Mouse (Mus musculus) urinary bladder, adult 18-20 months (tissue): ENCODE data around the gene Cd83.

Experiments
- DNase-seq, 2 experiments: peaks; one replicate each; pipeline ENCODE4 v3.0.0; 2022; ENCODE audit warnings: low spot score in 2 of 2, mixed read lengths in 2 of 2

Cd83 gene

DNA sequence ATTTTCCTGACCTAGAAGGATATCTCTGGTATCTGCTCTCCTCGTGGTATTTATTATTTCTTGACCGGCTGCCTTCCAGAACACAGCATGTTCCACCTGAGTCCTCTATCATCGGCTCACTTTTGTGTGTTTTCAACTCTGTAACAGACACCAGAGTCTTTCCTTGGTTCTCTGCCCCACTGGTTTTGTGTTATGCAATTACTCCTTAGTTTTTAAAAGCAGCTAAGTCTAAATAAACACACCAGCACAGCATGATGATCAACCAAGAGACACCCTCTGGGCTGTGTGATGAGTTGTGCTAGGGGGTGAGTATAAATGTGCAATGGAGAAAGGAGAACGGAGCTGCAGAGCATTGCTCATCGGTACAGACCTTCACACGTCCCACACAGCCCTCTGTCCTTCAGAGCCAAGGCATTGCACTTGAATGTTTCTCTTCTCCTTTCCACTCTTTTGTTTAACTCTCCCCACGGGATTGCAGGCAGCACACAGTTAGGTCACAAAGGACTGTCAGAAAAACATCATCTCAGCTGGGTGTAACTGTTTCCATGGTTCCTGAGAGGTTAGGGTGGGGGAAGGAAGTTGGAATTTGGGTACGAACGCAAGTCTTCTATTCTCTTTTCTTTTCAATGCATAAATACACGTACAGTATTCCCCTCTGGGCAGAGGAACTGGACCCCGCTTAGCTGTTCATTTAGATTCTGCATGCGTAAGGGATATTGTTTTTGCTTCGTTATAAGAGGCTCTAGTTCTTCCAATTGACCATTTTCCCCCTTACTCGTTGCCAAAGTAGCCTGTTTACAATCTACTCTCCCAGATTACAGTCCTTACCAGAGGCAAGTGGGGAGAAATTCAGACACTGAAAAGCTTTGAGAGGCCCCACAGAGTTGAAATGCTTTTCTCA lies 22.0 kb downstream of the Cd83 start:
- no peak for DNase-seq

DNA sequence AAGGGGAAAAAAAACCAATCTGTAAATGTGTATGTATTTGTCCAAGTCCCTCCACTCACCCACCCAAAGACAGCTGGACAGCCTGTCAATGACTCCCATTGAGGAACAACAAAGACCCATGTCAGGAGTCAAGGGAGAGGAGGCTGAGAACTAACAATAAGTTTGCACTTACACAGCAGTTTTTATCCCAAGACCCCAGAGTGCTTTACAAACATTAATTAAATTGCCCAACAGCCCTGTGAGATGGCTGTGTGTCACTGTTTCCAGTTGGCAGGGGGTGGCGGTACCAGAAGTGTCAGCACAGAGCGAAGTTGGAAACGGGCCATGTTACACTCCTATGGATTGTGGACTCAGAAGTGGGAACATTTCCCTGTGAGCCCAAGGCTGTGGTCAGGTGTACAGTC lies 22.7 kb downstream of the Cd83 start:
- no peak for DNase-seq

DNA sequence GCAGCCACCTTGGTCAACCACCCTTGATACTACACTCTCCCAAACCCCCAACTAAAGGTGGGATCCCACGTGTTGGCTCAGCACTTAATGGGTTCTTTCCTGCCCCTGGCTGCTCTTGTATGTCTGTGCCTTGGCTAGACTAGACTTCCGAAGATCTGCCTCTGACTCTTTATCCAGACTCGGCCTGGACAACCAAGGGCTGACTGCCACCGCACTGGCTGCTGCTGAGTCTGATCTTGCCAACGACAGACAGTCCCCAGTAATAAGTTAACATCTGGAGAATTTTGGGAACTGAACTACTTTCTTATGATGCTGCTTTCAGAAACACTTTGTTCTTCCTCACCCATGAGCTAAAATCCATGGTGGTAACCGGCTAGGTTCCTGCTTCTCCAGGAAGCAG lies 26.0 kb downstream of the Cd83 start:
- DNase-seq, result no peak

DNA sequence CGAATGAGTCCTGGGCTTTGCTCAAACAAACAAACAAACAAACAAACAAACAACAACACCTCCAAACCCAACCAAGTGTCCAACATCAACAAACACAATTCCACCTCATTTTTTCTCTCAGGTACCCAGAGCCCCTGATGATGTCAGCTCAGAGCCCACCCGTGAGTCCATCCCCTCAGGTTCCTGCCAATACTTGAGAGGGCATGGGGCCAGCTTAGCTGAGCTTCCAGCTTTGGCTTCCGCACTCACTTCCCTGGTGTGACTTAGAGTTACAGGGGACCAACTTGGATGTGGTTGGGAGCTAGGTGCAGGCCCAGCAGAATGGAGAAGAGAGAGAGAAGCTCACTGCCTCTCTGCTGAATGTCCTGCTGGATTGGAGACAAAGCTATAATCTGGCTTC lies 27.3 kb downstream of the Cd83 start:
- no peak for DNase-seq

DNA sequence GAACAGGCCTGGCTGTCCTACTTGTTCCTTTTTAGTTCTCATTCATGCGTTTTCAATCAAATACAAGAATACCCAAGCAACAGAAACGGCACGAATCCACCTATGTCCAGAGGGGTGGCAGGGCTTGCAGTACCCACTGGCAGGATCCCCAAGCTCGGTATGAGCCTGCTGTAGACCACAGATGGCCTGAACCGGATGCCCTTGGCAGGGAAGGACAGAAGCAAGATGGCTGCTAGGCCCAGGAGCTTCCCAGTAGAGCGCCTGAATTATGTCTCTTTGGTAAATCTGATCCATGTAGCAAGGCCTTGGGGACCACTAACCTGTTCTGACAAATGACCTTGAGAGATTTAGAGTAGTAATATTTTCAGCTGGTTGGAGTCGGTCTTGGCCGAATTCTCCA lies 28.9 kb downstream of the Cd83 start:
- no peak for DNase-seq

DNA sequence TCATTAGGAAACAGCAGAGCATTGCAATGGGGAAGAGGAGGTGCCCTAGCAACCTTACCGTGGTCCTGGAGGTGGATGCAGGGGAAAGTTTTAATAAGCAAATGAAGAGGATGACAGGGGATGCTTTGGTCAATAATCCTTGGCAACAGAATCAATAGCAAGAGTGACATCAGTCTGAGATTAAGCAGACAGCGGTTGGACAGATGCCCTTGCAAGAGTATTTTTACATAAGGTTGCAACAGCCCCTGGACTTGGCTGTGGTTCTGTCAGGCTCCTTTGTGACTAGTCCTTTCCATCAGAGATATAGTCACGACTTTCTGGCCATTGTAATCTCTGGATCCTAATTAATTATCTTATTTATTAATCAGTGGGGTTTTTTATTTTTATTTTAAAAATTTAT lies 32.9 kb downstream of the Cd83 start:
- DNase-seq, result no peak

DNA sequence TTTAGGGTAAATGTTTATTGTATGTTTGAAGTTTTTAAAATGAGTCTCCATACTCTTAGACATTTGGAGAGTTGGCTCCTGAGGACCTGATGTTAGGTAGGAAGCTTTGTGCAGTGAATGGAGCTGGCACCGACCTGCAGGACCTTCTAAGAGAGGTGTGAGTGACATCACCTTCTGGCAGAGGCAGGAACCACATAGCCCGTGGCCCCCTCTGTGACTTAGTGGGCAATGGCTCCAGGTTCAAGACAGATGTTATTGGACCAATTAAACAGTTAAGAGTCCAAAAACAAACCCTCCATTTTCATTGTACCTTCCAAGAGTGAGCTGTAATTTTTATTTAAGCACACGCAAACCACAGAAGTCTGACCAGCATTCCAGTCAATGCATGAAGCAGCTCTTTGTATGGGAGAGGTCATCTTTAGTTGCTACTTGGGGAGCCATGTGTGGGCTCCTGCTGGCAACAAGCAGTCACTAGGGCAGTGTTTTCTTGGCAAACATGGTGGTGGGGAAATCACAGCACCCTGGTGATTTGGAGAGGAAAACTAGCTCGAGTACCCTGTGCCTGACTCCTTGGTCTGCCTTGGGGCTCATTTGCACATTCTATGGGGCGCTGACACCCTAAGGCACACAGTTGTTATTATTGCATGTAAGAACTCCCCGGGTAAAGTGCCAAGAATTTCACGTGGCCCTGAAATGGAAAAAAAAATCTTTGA lies 33.9 kb downstream of the Cd83 start:
- no peak for DNase-seq

DNA sequence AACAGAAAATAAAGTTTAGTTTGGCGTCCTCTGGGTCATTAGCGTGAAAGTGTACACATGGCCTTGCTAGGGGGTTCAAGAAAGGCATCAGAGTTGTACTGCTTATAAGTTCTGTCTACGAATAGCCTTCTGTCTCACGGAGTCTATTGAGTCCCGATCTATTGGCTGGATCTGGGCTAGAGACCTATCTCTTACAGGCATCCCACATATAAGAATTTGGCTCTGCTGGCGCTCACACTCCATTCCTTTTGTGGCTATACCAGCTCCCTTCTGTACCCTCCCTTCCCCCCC lies 34.4 kb downstream of the Cd83 start:
- DNase-seq, result no peak

DNA sequence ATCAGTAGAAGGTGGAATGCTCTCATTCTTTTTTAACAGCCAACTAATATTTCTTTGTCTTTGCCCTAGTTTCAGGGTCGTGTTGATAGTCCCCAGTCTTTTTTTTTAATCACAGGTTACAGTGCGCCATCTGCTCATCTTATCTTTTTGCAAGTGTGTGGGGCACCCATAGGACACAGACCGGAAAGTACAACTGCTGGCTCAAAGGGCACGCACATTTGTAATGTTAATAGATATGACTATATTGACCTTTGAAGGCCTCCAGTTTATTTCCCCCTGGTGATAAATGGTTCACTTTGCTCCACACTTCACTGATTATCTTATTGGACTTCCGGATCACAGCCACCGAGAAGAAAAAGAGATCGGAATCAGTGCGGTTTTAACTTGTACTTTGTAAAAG lies 35.5 kb downstream of the Cd83 start:
- no peak for DNase-seq

DNA sequence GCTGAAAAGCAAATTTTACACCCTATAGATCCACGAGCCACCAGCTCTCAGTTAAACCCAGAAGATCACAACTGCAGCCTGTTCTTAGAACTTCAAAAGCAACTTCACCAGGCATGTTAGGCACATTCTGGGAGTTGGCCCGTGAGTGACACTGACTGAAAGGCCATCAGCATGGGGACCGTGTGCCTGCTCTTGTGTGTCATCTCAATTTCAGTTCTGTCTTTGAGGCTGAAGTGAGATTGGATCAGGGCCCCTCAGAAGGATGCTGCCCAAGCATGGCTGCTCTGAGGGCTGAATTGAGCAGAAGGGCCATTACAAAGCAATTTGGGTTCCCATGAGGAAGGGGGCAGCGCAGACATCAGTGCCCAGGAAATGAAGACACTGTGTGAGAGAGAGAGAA lies 37.7 kb downstream of the Cd83 start:
- DNase-seq, result no peak

DNA sequence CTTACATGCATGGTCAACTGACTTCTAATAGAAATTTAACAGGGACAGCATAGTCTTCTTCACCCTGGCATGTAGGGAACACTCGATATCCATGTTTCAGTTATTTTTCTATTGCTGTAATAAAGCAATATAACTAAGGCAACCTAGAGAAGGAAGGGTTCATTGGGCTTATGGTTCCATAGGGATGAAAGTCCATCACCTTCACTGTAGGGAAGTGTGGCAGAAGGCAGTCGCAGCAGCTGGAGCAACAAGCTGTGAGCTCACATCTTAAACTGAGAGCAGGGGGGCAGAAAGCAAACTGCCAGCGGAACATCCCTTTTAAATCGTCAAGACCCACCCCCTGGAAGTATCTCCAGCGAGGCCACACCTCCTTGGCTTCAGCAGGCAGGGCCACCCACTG lies 44.1 kb downstream of the Cd83 start:
- no peak for DNase-seq

DNA sequence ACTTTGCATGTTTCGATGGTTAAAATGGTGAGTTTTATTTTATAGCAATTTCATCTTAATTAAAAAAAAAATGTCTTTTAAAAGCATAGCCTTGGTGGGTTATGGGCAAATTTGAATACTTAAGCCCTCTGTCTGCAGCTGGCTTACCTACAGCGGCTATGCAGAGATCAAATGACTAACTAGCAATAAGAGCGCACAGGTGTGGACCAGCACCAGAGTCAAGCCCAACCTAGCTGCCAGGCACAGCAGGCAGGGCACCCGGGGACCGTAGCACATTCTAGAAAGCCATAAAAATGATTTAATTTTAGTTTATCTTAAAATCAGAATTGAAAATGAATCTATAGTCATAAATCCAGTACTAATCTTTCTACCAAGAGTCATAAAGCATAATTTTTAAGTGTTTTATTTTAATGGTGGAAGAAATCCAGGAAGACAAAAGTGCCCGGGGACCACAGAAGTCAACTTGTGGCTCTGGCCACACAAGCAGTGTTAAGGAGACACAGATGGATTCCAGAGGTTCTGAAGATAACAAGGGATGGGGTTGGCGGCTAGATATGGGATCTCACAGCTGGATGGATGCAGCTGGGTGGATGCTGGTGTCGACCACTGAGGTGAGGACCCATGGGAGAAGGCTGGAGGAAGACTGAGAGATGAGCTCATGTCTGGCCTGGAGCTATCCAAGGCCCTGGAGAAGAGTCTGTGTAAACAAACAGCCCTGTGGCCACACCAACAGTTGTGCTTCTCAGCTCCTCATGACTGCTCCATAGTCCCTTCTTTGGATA lies 46.5 kb downstream of the Cd83 start:
- no peak for DNase-seq

DNA sequence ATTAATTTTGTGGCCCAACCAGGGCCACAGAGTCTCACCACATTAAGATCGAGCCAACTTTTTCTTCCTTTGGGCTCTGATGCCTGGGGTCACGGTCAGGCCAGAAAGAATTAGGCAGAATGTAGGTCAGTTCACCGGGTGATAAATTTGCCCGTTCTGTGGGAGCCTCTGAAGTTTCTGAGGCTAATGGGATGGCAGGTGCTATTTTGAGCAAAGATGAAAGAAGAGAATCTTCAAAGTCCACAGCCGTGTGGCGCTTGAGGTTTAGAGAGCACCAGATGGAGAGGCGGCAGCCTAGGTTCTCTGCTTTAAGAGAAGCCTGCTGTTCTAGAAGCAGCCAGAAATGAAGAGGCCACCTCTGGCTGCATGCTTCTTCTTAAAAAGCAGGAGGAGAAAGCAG lies 48.2 kb downstream of the Cd83 start:
- no peak for DNase-seq

DNA sequence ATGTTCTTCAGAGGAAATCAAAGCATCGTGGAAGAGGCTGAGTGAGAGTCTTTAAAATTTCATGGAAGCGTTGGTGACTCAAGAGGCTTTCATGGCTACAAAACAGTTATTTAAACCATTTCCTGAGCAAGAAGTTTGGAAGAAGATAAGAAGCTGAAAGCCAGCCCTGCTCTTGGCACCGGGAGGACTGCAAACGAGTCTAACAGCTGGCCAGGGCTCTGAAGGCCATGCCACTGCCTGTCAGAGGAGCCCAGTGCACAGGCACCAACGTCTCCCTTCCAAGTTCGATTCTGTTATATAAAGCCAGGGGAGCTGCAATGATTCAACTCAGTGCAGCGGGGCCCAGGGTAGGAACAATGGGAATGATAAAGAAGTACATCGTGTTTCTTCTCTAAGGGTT lies 51.8 kb downstream of the Cd83 start:
- no peak for DNase-seq

DNA sequence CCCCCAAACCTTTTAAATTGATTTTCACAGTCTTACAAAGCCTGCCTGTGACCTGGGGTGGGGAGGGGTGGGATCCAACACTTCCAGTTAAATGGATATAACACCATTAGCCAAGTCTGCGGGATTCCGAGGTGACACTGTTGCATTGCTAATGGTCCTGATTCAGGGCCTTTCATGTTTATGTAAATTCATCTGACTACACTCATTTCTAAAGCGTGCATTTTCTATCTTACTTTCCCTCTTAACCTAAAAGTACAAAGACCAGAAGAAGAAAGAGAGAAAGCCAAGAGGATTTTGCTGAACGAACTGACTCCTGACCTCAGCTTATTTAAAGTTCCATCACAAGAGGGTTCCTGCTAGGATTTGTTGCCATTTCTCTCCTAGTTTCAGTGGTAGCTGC lies 53.2 kb downstream of the Cd83 start:
- DNase-seq, result no peak

DNA sequence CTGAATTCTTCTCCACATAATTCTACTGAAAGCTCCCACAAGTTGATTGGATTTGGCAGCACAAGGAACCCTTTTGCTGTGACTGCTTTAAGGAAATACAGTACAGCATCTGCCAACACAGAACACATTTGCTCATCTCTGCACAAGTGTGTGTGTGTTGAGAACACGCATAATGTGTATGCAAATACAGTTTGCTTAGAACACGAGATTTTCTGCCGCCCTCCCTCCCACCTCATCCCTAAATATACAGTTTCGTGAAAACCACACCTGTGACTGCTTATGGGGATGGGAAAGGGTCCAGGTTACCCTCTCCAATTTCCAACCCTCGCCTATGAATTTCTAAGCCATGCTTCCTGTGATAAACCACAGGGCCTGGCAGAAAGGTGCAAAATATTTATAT lies 60.6 kb downstream of the Cd83 start:
- DNase-seq, result no peak

DNA sequence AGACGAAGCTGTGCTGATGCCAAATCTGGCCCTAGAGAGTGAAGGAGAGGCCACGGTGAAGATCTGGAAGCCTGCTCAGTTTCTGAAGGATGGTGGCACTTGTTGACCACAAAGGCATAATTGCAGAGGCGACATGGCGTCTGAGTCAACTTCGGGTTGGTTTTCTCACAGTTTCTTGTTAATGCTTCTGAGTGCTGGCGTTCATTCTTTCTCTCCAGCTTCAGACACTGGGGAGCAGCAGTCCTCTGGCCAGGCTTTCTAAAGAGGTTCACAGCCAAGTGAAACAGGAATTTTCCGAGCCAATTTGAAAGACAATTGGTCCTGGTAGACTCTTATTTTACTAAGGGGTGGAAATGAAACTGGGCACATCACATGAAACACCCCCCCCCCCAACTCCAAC lies 62.6 kb downstream of the Cd83 start:
- no peak for DNase-seq

DNA sequence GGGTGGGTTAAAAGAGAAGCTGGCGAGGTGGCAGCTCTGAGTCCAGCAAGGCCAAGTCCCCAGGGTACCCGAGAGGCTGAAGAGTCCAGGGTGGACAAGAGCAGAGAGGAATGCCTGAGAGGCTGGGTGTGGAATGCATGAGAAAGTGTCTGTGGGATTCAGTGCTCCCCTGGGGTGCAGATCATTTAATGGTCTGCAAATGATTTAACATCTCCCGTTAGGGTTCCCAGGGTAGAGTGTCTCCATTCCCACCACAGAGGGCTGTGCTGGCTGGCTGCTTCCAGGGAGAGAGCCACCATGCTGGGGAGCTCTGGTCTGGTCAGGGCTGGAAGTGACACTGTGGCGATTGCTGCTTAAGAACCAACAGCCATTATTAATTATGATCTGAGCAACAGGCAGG lies 65.2 kb downstream of the Cd83 start:
- no peak for DNase-seq

DNA sequence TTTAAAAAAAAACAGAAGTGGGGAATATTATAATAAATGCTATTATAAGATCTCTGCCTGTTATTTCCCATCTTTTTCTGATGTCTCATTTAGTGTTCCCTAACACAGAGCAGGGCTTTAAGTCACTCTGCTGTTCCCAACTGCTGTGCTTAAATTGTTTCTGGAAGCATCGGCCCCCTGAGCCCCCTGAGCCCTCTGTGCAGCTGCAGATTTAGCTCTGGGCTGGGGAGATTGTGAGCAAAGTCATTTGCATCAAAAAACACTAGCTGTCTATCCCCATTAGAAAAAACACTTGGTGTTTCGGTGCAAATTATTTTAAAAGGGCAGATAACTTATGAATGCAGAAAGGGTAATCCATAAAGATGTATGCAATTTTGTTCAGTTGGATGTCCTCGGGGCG lies 66.5 kb downstream of the Cd83 start:
- no peak for DNase-seq
